Mouse (Mus musculus): Measurements from ENCODE around the gene Gm9780. TPM values are rescaled to one million over a fixed set of nuclear protein-coding genes. Genes with fewer than 3 reads are reported as not detected.
"Not testable (repeated sequence)": the region's sequence is repeated elsewhere in the genome, so short reads cannot be mapped to it uniquely, and the experiment has no call there.

The Gm9780 gene
- 165 and 279 TPM in 2 replicates for polyA plus RNA-seq (2012; rRNA removed)

DNA sequence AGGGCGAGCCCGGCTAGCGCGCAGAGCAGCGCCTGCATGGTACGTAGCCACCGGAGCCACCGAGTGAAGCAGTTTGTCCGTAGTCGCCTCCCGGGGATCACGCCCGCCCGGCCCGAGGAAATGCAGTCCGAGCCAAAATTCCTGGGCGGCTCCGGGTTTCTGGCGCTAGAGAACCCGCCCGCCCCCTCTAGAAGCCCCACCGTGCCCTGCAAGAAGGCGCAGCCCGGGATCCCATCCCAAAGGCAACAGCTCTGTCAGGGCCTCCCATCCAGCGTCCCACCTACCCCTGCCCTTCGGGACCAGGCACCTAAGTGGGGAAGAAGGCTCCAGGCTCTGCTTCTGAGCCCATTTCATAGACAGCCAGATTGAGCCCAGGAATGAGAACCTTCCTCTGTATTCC lies at the start of gene Gm9780:
TSS of gene Gm9780 (minus strand) at position 101 of the 400 bp plus-strand sequence.
- DNase-seq (ENCODE audit: low spot score) = not testable (repeated sequence)

- not testable (repeated sequence) for DNase-seq (ENCODE audit: low spot score)
These were observed 39.5 kb upstream of the Gm9780 start, which contains the start of gene Cphx3 for GRCm38 (mm10) chr14:26081997-26082396. Gene Cphx3, plus strand, starts transcription at chr14:26082297.

- DNase-seq (ENCODE audit: low spot score) = not testable (repeated sequence)
These were observed 38.7 kb upstream of the Gm9780 start, which contains the start of gene Cphx2 for GRCm38 (mm10) chr14:26081216-26081615. Gene Cphx2, plus strand, starts transcription at chr14:26081516.

DNA sequence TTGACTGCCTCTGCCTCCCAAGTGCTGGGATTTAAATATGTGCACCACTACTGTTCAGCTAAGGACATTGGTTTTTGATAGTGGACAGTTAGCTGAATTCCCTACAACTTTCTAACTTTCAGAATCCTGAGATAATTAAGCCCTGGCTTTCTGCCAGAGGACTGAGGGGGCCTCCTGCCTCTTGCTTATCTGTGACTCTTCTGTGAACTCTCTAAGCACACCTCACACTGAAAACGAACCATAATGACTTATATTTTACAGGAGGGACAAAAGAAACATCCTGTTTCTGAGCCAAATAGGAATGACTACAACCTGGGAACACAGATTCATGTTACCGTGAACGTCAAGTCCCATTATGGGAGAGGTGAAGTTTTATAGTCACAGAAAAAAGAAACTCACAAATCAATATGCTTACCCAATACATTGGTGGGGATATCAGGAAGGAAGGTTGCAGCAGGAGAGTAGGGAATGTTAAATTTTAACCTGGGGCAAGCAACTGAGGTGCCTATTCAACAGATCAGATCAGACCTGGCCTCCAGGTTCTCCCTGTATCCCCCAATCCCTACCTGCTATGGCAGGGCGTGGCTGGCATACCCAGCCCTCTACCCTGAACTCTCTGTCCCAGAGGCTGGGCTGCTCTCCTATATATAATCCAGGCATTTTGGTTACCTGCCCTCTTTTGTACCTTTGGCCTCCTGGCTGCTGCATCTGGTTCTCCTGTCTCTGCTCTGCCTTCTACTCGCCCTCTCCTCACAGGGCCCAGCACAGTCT lies 34.3 kb upstream of the Gm9780 start:
- not testable (repeated sequence) for DNase-seq (ENCODE audit: low spot score)

DNA sequence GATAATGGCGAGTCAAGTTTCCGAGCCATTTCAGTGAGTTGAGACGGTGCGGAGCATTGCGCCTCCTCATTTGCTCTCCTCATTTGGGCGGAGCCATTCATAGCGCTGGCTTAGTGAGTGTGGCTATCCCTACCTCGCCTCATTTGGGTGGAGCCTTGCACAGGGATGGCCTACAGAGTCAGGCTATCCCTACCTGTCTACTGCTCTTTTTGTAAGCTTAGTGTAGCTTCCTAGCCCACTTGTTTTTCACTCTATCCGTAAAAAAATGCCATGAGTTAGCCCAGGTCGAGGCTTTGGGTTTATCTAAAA lies 24.8 kb upstream of the Gm9780 start, which contains the start of gene Tmem254c:
TSS of gene Tmem254c (minus strand) at position 31 of the 309 bp plus-strand sequence.
- not testable (repeated sequence) for DNase-seq (ENCODE audit: low spot score)

DNA sequence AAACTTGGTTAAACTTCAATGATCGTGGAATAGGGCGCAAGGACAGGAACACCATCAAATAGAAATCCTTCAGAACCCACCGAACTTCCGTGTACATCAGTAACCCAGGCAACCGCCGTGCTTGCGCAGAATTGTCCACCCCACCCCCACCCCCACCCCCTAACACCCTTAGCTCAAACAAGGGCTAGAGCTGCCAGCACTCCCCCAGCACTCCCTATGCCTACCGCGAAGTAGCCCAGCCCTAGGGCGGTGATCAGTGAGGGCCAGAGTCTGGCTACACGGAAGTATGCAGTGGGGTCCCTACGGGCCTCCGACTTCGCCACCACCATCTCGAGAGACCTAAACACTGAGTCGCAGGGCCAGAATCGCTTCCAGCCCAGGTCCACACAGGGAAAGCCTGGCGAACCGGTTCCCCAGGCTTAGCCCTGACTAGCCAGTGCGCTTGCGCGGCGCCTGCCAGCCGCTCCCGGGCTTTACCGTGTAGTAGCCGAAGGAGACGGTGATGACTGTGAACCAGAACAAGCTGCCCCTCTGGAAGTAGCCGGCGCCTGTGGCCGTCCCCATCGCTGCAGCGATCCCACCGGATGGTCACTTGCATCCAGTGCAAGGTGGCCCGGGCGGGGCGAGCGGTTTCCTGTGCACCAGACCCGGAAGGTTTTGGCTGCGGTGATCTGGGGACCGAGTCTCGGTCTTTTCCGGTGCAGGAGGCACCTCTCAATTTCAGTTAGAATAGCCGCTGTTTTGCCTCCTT lies 24.2 kb upstream of the Gm9780 start:
- not testable (repeated sequence) for DNase-seq (ENCODE audit: low spot score)

DNA sequence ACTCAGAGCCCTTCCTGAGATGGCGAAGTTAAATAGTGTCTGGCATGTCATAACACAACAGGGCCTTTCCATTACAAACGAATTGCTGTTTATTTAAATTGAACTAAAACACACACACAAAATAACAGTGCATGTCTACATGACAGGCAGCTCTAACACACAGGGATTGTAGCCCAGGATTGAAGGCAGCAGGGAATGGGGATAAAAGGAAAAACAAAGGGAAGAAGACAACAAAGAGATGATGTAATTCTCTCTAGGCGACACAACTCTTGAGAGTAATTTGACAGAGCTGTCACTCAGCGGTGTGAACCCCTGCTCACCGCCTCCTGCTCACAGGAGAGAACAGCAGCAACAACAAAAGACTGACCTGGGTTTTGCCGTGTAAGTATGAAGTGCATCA lies 16.9 kb upstream of the Gm9780 start:
- DNase-seq (ENCODE audit: low spot score) = not testable (repeated sequence)

DNA sequence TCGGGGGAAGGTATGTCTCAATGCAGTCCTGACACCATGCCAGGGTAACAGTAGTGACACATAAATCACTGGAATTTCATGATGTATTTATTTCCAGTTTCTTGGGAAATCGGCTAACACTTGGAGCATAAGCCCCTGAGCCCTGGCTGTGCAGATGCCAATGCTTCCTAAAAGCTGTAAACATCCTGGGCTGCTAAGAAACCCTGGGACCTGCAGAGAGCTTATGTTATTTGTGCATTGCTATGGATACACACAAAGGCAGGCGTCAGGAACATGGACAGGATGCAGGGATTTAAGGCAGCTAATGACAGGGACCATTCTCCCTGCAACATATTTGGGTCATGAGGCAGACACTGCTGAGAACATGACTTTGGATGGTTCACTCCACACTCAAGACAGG lies 15.7 kb upstream of the Gm9780 start:
- not testable (repeated sequence) for DNase-seq (ENCODE audit: low spot score)

GRCm38 (mm10) chr14:26048767-26049166 lies 6.3 kb upstream of the Gm9780 start:
- not testable (repeated sequence) for DNase-seq (ENCODE audit: low spot score)

- not testable (repeated sequence) for DNase-seq (ENCODE audit: low spot score)
These were observed 4.5 kb upstream of the Gm9780 start for GRCm38 (mm10) chr14:26047026-26047425.

DNA sequence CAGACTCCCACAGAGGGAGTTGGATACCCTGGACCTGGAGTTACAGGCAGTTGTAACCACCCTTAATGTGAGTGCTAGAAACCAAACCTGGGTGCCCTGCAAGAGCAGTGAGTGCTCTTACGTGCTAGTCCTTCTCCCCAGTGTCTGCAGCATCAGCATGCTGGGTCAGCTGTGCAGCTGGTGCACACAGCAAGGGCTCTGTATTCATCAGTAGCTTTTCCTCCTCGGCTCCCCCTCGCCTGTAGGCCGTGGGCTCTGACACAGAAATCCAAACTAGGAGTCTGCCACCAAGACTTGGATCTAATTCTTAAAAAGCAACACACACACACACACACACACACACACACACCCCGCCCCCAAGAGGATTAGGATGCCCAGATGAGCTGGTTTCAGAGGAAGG lies 2.5 kb upstream of the Gm9780 start:
- not testable (repeated sequence) for DNase-seq (ENCODE audit: low spot score)

GRCm38 (mm10) chr14:26035439-26035838 lies 7.1 kb downstream of the Gm9780 start:
- not testable (repeated sequence) for DNase-seq (ENCODE audit: low spot score)

DNA sequence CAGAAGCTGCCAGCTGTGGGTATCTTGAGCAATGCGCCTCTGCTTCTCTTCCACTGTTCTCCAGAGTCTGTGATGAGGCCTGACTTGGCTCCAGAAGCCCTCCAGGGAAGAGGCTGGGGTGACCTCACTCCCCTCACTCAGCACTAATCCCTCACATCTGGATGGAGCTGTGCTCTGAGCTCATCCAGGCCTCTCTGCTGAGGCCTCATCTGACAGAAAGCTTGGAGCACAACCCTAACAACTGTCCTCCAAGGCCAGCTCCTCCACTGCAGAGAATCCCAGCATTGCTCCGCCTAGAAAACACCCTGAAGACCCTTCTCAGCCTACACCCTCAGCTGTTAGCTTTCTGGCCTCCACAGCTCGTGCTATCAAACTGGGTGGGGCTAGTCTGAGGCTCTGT lies 8.1 kb downstream of the Gm9780 start:
- not testable (repeated sequence) for DNase-seq (ENCODE audit: low spot score)

- not testable (repeated sequence) for DNase-seq (ENCODE audit: low spot score)
These were observed 16.9 kb downstream of the Gm9780 start for GRCm38 (mm10) chr14:26025653-26026052.

DNA sequence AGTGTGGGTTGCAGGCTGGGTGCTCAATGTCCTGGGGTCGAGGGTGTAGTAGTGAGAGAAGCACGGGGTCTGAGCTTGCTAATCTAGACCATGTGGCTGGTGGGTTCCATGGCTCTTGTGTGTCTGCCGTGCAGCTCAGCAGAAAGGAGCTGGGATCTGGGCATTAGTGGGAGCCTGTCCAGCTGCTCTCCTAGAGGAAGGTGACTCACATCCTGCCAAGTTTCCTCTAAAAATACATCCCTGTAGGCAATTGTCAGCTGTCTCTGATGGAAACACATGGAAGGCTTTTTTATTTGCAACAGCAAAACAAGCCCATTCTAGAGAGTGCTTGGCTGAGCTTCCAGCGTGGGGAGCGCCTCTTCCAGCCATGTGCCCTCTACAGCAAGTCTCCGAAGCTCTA lies 19.7 kb downstream of the Gm9780 start:
- DNase-seq (ENCODE audit: low spot score) = not testable (repeated sequence)

DNA sequence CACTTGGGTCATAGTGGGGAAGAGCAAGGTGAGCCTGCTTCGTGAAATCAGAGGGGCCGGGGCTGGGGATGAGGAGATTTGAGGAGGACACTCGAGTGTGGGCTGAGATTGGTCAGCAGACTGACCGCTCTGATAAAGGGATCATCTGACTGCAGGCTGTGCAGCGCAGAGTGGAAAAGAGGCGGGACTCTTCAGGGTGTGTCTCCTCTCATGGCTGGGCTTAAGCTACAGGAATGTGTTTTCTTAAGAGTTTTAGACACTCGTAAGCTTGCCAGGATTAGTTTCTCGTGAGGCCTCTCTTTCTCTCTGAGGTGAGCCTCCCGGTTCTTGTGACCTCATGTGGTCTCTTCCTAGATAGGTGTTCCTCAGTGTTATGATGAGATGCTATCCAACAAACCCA lies 21.0 kb downstream of the Gm9780 start:
- DNase-seq (ENCODE audit: low spot score) = not testable (repeated sequence)

- DNase-seq (ENCODE audit: low spot score) = not testable (repeated sequence)
These were observed 26.1 kb downstream of the Gm9780 start for GRCm38 (mm10) chr14:26016414-26016813.

DNA sequence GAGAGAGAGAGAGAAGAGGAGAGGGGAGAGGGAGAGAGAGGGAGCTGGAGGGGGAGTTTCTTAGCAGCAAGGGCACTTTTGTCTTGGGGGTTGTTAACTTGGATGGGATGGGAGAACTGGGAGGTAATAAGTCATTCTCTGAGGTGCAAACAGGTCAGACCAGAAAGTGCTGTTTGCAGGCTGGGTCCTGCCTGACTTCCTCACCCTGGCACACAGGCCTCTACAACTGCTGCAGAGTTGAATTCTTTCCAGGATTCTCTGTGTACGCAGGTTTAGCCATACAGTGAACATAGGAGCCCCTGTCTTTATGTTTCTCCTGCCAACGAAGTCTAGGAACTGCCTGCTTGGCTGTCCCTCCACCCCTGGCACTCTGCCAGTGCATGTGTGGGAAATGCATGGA lies 35.0 kb downstream of the Gm9780 start:
- not testable (repeated sequence) for DNase-seq (ENCODE audit: low spot score)

DNA sequence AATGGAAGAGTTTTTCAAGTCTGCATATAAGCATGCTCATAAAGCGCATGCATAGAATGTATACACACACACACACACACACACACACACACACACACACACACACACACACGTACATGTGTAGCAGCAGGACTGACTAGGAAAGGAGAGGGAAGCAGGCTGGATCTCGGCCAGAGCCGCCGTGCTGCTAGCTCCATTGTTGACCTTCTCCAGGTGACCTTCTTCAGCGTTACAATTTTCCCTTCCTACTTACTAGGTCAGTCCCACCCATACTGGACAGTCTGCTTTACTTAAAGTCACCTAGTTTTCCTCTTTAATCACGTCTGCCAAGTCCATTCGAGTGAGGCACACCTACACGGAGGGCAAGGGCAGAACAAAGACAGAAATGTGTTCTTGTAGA lies 60.6 kb downstream of the Gm9780 start:
- DNase-seq (ENCODE audit: low spot score) = not testable (repeated sequence)

- not testable (repeated sequence) for DNase-seq (ENCODE audit: low spot score)
These were observed 63.1 kb downstream of the Gm9780 start for GRCm38 (mm10) chr14:25979242-25979941.

DNA sequence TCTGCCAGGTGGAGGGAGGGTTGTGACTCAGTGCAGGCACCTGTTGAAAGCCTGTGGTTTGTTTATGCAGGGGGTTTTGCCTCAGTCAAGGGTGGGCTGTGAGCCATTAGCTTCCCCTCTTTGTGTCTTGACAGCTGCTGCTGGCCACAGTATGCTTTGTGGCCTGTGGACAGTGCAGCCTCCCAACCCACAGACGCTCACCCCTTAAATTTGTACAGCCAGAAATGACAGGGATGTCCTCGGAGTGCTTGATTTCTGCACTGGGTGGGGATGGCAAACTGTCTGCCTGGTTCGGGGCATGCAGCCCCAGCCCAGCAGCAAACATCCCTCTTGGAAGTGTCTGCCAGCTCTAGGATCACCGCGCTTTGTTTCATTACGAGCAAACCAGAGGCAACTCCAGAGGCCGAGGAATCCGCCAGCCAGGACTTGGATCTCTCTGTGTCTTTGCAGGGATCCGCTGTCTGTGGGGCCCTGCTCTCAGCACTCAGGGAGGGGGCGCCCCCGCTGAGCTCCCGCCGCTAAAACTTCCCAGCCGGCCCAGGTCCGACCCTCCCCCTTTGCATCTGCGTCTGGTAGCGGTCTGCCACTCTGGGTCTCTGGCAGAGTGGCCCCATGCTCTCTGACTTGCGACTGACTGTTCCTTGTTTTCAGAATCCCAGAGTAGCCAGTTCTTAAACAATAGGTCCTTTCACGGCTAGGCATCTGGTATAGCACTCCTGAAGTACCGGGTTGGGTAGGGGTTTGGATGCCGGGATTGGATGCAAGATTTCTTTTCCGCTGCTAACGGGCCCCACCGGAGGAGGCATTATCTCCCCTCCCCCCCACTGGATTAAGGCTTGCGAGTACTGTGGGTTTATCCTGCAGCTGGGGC lies 63.9 kb downstream of the Gm9780 start, which contains the start of gene Duxbl1:
TSS of gene Duxbl1 (plus strand) at position 207 of the 871 bp plus-strand sequence.
- not testable (repeated sequence) for DNase-seq (ENCODE audit: low spot score)
